Mouse (Mus musculus): ENCODE data around the gene Klhl9.

The Klhl9 gene

DNA sequence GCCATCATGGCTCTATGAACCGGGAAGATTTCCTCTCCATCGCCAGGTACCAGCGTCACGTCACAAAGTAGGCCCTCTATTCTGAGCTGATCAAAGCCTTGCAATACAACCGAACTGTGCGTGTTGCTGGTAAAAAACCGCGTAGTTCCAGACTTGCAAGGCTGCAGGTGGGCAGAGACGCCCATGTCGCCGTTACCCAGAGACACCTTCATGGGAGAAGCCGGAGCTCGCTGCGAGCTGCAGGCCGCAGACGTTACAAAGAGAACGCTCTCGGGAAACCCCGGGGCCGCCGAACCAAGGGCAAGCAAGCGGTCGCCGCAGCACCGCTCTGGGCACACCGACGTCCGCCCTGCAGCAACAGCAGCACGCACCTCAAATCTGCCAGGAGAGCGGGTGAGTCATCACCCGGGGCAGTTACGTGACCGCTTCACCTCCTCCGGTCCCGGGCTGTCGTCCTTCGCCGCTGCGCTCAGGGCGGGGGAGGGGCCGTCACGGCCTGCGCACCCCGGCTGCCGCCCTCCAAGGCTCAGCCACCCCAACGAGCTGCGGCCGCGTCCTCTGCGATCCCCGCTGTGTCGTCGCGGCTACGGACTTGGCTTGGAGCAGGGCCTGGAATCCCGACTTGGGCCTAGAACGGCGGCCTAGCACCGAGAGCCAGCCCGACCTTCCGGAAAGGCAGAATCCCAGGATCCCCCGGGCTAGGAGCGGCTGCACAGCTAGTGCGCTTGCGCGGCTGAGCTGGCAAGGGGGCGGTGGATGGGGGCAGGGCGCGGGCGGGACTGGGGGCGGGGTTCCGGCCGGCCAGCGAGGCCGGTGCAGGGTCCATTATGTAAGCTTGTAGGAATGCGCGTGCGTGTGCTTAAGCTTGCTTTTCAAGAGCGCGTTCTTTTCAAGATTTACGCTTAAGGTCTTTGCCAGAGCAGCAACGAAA, at the start of gene Klhl9, which contains the start of gene Gm26566:
TSS of gene Klhl9 (minus strand) at position 675 of the 931 bp plus-strand sequence.
TSS of gene Gm26566 (plus strand) at position 15 of the 931 bp plus-strand sequence.
- WGBS, result under 1% methylated on average over 82 of the region's 82 CpGs

DNA sequence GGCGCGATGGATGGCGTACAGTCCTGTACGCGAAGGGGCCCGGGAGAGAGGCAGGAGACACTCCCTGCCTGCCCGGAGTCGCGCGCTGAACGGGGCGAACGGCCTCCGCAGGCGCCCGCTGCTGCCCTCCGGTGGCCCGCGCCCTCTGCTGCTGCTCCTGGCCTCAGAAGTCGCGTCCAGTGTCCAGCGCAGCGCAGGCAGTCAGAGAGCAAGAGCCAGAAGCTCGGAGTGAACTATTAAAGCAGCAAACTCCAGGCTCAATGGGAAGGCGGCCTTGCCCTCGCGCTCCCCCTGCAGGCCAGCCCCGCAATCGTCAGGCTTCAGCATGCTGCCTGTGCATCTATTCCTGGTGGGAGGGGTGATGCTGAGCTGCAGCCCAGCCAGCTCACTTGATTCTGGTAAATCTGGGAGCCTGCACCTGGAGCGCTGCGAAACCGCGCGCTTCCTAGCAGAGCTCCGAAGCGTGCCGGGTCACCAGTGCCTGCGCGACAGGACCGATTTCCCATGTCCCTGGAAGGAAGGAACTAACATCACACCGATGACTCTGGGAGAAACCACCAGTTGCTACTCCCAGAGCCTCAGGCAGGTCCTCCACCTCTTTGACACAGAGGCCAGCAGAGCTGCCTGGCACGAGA, 41.2 kb upstream of the Klhl9 start:
- 4% methylated on average over 32 of the region's 42 CpGs for WGBS

DNA sequence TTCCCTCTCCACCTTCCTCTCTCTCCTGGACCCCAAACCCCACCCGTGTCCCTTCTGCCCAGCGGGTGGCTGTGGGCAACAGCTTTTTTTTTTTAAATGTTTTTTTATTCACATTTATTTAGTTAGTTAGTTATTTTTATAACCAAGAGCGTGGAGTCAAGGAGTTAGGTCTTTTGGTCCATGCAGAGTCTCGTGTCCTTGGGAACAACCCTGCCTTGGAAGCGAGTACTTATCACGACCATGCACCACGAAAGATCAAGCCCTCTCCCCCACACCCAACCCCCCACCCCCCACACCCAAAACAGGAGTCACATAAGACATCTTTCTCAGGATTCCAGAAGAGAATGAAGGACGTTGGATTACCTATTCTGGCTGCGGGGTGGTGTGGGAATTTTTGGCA, 40.1 kb upstream of the Klhl9 start:
- 73% methylated on average over 9 of the region's 9 CpGs for WGBS

GRCm38 (mm10) chr4:88761776-88762175, 39.5 kb upstream of the Klhl9 start:
- WGBS, result 78% methylated on average over 6 of the region's 8 CpGs

GRCm38 (mm10) chr4:88760431-88760830, 38.2 kb upstream of the Klhl9 start:
- WGBS, result 0% methylated on average over 27 of the region's 28 CpGs

GRCm38 (mm10) chr4:88759610-88760268, 37.5 kb upstream of the Klhl9 start, which contains the start of gene Gm13283:
Gm13283 (plus strand) TSS chr4:88760119.
- 41% methylated on average over 9 of the region's 14 CpGs for WGBS

- WGBS, result 90% methylated on average over 9 of the region's 9 CpGs
Measured at GRCm38 (mm10) chr4:88758751-88759150, 36.5 kb upstream of the Klhl9 start.

DNA sequence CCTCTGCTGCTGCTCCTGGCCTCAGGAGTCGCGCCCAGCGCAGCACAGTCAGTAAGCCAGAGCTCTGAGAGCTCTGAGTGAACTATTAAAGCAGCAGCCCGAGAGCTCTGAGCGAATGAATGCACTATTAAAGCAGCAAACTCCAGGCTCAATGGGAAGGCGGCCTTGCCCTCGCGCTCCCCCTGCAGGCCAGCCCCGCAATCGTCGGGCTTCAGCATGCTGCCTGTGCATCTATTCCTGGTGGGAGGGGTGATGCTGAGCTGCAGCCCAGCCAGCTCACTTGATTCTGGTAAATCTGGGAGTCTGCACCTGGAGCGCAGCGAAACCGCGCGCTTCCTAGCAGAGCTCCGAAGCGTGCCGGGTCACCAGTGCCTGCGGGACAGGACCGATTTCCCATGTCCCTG, 35.4 kb upstream of the Klhl9 start:
- WGBS, result under 1% methylated on average over 21 of the region's 21 CpGs

DNA sequence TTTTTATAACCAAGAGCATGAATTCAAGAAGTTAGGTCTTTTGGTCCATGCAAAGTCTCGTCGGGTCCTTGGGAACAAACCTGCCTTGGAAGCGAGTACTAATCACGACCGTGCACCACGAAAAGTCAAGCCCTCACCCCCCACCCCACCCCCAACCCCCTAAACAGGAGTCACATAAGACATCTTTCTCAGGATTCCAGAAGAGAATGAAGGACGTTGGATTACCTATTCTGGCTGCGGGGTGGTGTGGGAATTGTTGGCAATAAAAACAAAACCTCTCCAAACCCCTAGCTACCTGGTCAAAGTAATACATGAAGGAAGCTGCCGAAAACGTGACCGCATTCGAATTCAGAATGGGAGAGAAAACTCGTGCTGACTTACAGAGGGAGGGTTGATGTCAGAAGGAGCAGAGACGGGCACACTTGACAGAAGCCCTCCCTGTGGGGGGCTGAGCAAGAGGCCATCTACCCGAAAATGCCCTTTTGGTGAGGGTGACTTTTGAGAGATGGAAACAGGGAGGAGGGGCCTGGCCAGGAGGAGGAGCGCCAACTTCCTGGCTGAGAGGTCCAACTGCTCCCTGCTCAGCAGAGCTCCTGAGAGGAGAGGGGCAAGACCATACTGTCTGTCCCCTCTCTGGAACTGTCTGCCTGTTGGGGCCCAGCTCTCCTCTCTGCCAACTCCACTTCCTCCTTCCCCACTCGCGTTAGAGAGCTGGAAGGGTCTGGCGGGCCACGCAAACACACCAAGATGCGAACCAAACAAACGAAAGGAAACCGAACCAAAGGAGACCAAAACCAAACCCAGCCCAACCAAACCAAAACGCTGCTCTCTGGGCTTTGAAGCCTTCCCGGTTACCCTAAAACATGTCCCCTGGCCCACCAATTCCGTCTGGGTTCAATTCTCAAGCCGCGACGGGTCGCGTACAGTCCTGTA, 34.6 kb upstream of the Klhl9 start:
- WGBS, result 12% methylated on average over 29 of the region's 31 CpGs

DNA sequence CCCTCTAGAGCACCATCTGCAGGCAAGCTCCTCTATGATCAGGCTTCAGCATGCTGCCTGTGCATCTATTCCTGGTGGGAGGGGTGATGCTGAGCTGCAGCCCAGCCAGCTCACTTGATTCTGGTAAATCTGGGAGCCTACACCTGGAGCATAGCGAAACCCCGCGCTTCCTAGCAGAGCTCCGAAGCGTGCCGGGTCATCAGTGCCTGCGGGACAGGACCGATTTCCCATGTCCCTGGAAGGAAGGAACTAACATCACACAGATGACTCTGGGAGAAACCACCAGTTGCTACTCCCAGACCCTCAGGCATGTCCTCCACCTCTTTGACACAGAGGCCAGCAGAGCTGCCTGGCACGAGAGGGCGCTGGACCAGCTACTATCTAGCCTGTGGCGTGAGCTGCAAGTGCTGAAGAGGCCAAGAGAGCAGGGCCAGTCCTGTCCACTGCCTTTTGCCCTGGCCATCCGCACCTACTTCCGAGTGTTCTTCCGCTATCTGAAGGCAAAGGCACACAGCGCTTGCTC, 32.6 kb upstream of the Klhl9 start, which contains the start of gene Gm13271:
TSS of gene Gm13271 (plus strand) at position 51 of the 523 bp plus-strand sequence.
- WGBS, result 85% methylated on average over 15 of the region's 15 CpGs

GRCm38 (mm10) chr4:88749926-88750325, 27.7 kb upstream of the Klhl9 start:
- WGBS, result 81% methylated on average over 6 of the region's 6 CpGs

- WGBS, result 56% methylated on average over 3 of the region's 3 CpGs
Measured at GRCm38 (mm10) chr4:88744207-88744606, 21.9 kb upstream of the Klhl9 start.

DNA sequence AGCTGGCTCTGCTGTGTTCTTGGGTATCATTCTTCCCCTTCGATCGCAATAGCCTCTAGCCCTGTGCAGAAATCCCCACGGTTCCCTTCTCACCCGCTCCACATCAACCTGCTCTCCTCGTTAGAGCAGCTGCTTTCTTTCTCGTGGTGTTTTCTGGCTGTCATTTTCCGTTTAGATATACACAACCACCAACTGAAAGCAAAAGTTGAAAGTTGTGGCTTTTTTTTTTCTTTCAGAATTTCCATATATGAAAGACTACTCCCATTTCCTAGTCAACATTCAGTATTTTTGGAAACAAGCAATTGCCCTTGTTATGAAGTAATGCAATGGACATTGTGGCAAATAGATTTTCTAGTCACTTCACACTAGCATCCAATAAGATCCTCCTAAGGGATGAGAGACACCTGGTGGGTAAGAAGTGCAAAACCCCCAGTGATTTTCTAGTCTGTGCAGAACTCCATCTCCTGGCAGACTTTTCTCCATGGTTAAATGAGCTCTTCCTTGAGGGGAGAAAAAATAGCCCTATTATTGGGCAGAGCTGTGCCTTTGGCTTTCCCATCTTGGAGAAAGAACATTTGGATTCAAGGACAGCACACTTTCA, 20.6 kb upstream of the Klhl9 start:
- 70% methylated on average over 7 of the region's 7 CpGs for WGBS

GRCm38 (mm10) chr4:88741426-88741825, 19.2 kb upstream of the Klhl9 start:
- 91% methylated on average over 4 of the region's 4 CpGs for WGBS

- WGBS, result 87% methylated on average over 6 of the region's 6 CpGs
Measured at GRCm38 (mm10) chr4:88739036-88739435, 16.8 kb upstream of the Klhl9 start.

GRCm38 (mm10) chr4:88738480-88738879, 16.2 kb upstream of the Klhl9 start:
- 6% methylated on average over 2 of the region's 2 CpGs for WGBS

DNA sequence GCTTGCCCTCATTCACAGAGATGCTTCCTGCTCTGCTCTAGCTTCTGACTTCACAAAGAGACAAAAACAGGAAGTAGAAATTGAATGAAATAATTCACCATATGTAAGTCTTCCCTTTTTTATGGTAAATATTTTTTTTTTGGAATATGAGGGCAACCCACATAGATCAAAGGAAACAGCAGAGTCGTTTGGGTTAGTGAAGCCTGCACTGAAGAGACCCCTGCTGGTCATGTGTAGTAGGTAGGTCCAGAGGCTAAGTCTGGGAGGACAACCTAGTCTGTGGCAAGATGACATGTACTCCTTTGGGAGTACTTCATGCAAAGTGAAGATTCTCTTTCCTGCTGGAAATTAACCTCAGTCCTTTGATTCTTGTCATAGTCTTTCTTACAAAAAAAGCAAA, 5.1 kb upstream of the Klhl9 start:
- 11% methylated on average over 1 of the region's 1 CpGs for WGBS

DNA sequence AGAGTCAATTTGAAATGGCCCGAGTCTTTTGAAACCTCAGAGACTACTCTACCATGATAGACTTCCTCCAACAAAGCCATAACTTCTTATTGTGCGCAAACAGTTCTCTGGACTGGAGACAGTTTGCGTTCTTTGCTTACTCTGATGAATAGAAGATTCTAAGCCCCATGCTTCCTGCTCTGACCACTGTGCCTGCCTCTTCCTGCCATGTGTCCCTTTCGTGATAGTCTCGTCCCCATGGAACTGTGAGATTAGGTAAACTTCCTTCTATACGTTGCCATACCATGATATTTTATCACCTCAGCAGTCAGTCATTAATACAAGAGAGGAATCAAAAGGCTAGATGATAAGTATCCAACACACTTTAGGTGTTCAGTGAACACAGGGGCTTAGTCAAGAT, 4.5 kb upstream of the Klhl9 start:
- WGBS, result 76% methylated on average over 6 of the region's 6 CpGs

DNA sequence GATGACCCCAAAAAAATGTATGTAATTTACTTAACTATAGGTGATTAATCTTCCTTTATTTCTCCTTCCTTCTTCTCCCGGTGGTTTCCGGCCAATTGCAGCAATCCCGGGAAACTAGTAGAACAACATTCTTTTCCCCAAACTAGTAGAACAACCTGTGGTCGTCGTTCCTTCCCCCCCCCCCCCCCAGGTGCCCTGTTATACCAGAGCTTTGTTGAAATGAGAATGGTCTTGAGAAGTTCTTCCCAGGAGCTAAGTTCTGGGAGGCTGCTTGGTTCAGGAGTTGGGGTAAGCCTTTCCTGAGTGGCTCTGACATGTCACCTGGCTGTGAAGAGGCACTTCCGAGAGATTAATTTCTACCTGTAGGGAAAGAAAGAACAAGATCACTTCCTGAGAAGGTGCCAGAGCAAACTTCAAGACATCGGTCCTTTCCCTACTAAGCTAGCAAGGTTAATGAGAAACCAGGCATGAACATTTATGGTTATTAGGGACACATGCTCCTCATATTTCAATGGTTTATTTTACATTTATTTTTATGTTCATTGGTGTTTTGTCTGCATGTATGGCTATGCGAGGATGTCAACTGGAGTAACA, 1.3 kb upstream of the Klhl9 start:
- 75% methylated on average over 8 of the region's 8 CpGs for WGBS

GRCm38 (mm10) chr4:88718715-88719114, 3.5 kb downstream of the Klhl9 start:
- WGBS, result 0% methylated on average over 1 of the region's 1 CpGs
